Mouse (Mus musculus) CD8-positive naive resting alpha-beta T cell, adult 57 days (primary cell): ENCODE measurements around the gene Gm49368. TPM values are rescaled to one million over a fixed set of nuclear protein-coding genes. Genes with fewer than 3 reads are reported as not detected.

Experiments
- total RNA-seq: library from RNA; stranded (reverse); gene quantifications from one replicate; pipeline ENCODE4 v1.2.4, GENCODE M21; 2023

Gene Gm49368
- not detected for total RNA-seq

DNA sequence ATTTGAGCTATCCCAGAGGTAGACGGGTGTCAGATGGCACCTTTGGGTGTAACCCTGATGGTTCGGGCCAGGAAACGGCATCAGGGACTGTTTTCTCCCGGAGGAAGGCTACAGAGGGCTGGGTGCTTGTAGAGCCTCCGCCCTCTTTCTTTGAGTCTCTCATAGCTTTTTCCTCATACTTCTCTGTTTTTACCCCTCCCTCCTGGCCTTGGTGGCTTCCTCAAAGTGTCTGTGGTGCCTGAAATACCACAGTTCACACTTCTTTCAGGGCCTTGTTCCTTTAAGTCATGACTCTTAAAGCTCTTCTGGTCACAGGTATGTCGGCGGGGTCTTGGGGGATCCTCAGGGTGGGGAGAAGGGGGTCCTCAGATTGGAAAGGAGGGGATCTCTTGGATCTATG lies at the start of gene Gm49368, which contains the start of gene Itgam:
Gm49368 (plus strand) TSS at position 228 of the 400 bp plus-strand sequence.
Itgam (plus strand) TSS at position 185 of the 400 bp plus-strand sequence.

DNA sequence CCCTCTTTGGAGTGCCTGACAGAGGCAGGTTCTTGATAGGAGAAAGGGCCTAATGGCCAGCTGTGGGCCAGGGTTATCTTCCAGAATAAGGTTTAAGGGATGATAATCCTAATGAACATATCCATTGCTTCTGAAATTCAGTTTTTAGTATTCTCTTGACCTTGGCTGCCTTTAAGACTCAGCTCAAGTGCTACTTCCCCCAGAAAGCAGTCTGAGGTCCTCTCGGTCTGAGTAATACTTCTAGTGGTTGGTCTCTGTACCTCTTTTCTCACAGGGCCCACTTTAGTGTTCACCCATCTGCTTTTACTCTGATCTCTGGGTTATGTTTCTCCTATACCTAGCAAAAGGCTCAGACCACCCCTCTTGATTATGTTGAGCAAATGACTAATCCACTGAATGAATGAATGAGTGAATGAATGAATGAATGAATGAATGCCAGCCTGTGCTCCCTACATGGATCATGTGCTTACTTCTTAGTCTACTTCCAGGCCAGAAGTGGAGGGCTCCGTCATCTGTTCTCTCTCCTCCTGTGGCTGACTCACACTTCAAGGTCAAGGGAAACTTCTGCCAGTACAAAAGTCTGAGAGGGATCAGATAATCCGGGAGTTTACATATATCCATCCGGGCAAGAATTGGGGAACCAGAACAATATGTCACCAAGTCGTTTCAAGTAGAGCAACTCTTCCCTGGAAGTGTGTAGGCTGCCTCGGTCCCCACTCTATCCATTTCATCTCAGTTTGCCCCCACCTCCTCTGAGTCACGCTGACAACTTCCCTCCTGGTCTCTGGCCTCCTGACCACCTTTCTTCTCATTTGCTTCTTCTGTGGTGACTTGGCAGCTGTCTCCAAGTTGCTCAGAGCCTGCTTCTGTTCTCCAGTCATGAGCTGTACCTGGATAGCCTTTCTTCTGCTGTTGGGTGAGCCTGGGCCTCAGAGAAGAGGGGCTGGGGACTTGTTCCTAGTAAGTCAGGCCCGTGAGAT lies 66.5 kb downstream of the Gm49368 start, which contains the start of gene Itgax:
Itgax (plus strand) TSS at position 807 of the 980 bp plus-strand sequence.

DNA sequence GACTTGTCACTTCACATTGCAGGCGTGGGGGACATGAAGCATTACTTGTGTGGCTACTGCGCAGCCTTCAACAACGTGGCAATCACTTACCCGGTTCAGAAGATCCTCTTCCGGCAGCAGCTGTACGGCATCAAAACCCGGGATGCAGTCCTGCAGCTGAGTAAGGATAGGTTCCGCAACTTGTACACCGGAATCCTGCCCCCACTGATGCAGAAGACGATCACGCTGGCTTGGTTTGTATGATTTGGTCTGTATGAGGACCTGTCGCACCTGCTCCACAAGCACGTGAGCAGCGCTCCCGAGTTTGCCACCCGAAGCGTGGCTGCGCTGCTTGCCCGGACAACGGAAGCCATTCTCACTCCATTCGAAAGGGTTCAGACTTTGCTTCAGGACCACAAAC lies 91.6 kb downstream of the Gm49368 start, which contains the start of gene Itgad:
Itgad (plus strand) TSS at position 301 of the 400 bp plus-strand sequence.

Other genes with a start within 250 kb of the Gm49368 start
- gene Stx4a, start 238.4 kb upstream of the Gm49368 start, total RNA-seq: 110 TPM
- gene Stx1b, start 238.1 kb upstream of the Gm49368 start, total RNA-seq: not detected
- 87.3 TPM for gene Zfp646, start 186.5 kb upstream of the Gm49368 start, total RNA-seq
- gene Zfp668, start 185.9 kb upstream of the Gm49368 start, total RNA-seq: 23.2 TPM
- 0.24 TPM for gene Prss53, start 171.7 kb upstream of the Gm49368 start, total RNA-seq
- not detected for gene Gm21974, start 167.2 kb upstream of the Gm49368 start, total RNA-seq
- gene Vkorc1, start 167.1 kb upstream of the Gm49368 start, total RNA-seq: 13.8 TPM
- 22.0 TPM for gene Bckdk, start 158.6 kb upstream of the Gm49368 start, total RNA-seq
- 41.4 TPM for gene Kat8, start 150.2 kb upstream of the Gm49368 start, total RNA-seq
- not detected for gene Prss8, start 132.6 kb upstream of the Gm49368 start, total RNA-seq
- 1.0 TPM for gene Prss36, start 116.0 kb upstream of the Gm49368 start, total RNA-seq
- 801 TPM for gene Fus, start 95.2 kb upstream of the Gm49368 start, total RNA-seq
- gene Pycard, start 68.8 kb upstream of the Gm49368 start, total RNA-seq: 44.5 TPM
- 1.2 TPM for gene Trim72, start 58.7 kb upstream of the Gm49368 start, total RNA-seq
- 3.2 TPM for gene Itgam, start within 50 bp of the Gm49368 start, total RNA-seq
- 5.7 TPM for gene Itgax, start 66.9 kb downstream of the Gm49368 start, total RNA-seq
- 3.2 TPM for gene Itgad, start 91.7 kb downstream of the Gm49368 start, total RNA-seq
- gene Cox6a2, start 143.7 kb downstream of the Gm49368 start, total RNA-seq: not detected
- gene Armc5, start 174.7 kb downstream of the Gm49368 start, total RNA-seq: 25.5 TPM
- 3.2 TPM for gene 9130023H24Rik, start 175.3 kb downstream of the Gm49368 start, total RNA-seq
- 4.3 TPM for gene Tgfb1i1, start 184.1 kb downstream of the Gm49368 start, total RNA-seq
- not detected for gene Slc5a2, start 203.0 kb downstream of the Gm49368 start, total RNA-seq
- 27.6 TPM for gene BC017158, start 235.5 kb downstream of the Gm49368 start, total RNA-seq